Mouse (Mus musculus) ES-E14 (cell line): ENCODE data around the gene Zbed4.

ENCODE experiments used
- HCFC1 ChIP-seq: IDR thresholded peaks from 2 replicates; pipeline ENCODE4 v1.6.1; 2012; ENCODE audit warnings: low read length, inconsistent platforms, borderline replicate concordance; ENCODE audit not compliant: insufficient read depth
- ZC3H11A ChIP-seq: IDR thresholded peaks from 2 replicates; pipeline ENCODE4 v1.6.1; 2012; ENCODE audit warnings: low read depth, mild to moderate bottlenecking, inconsistent platforms, low read length, borderline replicate concordance
- ZNF384 ChIP-seq: IDR thresholded peaks from 2 replicates; pipeline ENCODE4 v1.6.1; 2012; ENCODE audit warnings: low read depth, low read length, inconsistent platforms

DNA sequence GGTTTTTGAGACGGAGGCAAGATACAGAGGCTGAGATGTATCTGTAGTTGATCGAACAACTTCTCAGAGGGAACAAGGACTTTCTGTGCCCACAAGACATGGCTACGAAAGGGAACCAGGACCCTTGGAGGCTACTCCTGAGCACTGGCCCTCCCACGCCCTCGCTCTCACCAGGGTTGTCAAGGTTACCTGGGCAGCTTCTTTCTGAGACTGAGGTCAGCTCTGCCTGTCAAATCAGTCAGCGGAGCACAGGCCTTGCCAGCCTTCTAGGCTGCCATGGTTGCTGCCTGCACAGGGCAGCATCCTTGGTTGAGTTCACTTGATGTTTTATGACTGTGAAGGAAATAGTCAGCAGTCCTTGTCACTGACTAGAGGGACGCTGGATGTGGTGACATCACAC is 71.1 kb downstream of the Zbed4 start:
- no peak for TF ChIP-seq ZNF384
- no peak for TF ChIP-seq HCFC1
- no peak for TF ChIP-seq ZC3H11A
